Mouse (Mus musculus) midbrain, embryonic 16.5 days (tissue): Measurements from ENCODE around the gene Vangl1. TPM values are rescaled to one million over a fixed set of nuclear protein-coding genes. Genes with fewer than 3 reads are reported as not detected.
"Not testable (repeated sequence)": the region's sequence is repeated elsewhere in the genome, so short reads cannot be mapped to it uniquely, and the experiment has no call there.

Experiments used
- ATAC-seq: fragments of 200-750 bp; cut with Nextera tagmentation; 2 replicates; pipeline ENCODE4 v1.8.0; 2017; ENCODE audit warnings: moderate TSS enrichment
- H3K27ac ChIP-seq: fragments of 300-500 bp; sonication (generic); 2 replicates; pipeline ENCODE4 v1.5.1; 2014; ENCODE audit warnings: mild to moderate bottlenecking, low read length, mixed read lengths
- H3K27me3 ChIP-seq: fragments of 300-500 bp; sonication (generic); 2 replicates; pipeline ENCODE4 v1.6.1; 2014; ENCODE audit warnings: low read depth, low read length, mixed read lengths; ENCODE audit not compliant: control insufficient read depth, insufficient read depth
- H3K36me3 ChIP-seq: fragments of 300-500 bp; sonication (generic); 2 replicates; pipeline ENCODE4 v1.6.1; 2014; ENCODE audit warnings: mild to moderate bottlenecking, low read length, moderate library complexity, mixed read lengths; ENCODE audit not compliant: control insufficient read depth, insufficient read depth
- H3K4me1 ChIP-seq: fragments of 300-500 bp; sonication (generic); 2 replicates; pipeline ENCODE4 v1.6.1; 2014; ENCODE audit warnings: mild to moderate bottlenecking, low read length, mixed read lengths; ENCODE audit not compliant: control insufficient read depth, insufficient read depth
- H3K4me2 ChIP-seq: fragments of 300-500 bp; sonication (generic); 2 replicates; pipeline ENCODE4 v1.6.1; 2014; ENCODE audit warnings: mild to moderate bottlenecking, low read length, mixed read lengths
- H3K4me3 ChIP-seq: fragments of 300-500 bp; sonication (generic); 2 replicates; pipeline ENCODE4 v1.5.1; 2014; ENCODE audit warnings: low read depth, mild to moderate bottlenecking, low read length, moderate library complexity, mixed read lengths
- H3K9ac ChIP-seq: fragments of 300-500 bp; sonication (generic); 2 replicates; pipeline ENCODE4 v1.6.1; 2014; ENCODE audit warnings: low read depth, low read length, mixed read lengths
- H3K9me3 ChIP-seq: fragments of 300-500 bp; sonication (generic); replicated peaks from 2 replicates; pipeline ENCODE4 v1.6.1; 2014; ENCODE audit warnings: mild to moderate bottlenecking, low read length, mixed read lengths; ENCODE audit not compliant: control insufficient read depth, poor library complexity, severe bottlenecking
- WGBS: fragments of 180-500 bp; shearing (Covaris S2); extraction: QIAGEN DNeasy Blood & Tissue Kit; methylation state at CpG from one replicate; pipeline ENCODE4 v1.1.7; 2014; 5-methylcytosine and 5-hydroxymethylcytosine counted together
- polyA plus RNA-seq: library from polyadenylated mRNA; unstranded; fragments of >200 nt; fragmentation: Nextera tagmentation; extraction: Ambion mirVana; gene quantifications from 2 replicates; pipeline ENCODE4 v1.2.1, GENCODE M21; 2015

The Vangl1 gene
- polyA plus RNA-seq, 1 experiment from 2014 or later, result 8.9 TPM

DNA sequence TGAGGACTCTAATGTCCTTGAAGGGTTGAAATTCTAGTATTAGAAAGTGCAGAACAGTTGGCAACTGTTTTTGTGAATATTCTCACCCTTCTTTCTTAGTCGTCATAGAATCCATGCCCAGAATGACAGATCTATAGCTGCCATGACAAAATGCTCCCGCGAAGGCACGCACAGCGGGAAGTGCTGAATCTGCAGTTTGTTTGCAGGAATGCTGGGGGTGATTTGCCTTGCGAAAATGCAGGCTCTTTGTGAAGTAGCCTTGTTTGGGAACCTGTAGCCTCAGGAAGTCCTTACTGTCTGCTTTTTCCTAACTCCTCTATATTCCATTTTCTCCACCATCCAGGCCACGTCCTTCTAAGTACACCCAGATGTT is 951 bp upstream of the Vangl1 start:
- Histone ChIP-seq H3K4me3 (peak overlapping the region; percentile 70; the same call in 1 of the 2 replicates), H3K9me3 (no peaks in the 10 kb centered on the region), H3K27ac (no peak overlapping the region), H3K4me2 (peak overlapping the region; percentile 99), H3K9ac (no peak overlapping the region), H3K36me3 (no peaks in the 10 kb centered on the region), H3K4me1 (peaks cover 23% of the 10 kb centered on the region), H3K27me3 (no peaks in the 10 kb centered on the region; the same call in 1 of the 2 replicates)
- 5% methylated on average over 7 of the region's 7 CpGs for WGBS
- ATAC-seq, result no peak

DNA sequence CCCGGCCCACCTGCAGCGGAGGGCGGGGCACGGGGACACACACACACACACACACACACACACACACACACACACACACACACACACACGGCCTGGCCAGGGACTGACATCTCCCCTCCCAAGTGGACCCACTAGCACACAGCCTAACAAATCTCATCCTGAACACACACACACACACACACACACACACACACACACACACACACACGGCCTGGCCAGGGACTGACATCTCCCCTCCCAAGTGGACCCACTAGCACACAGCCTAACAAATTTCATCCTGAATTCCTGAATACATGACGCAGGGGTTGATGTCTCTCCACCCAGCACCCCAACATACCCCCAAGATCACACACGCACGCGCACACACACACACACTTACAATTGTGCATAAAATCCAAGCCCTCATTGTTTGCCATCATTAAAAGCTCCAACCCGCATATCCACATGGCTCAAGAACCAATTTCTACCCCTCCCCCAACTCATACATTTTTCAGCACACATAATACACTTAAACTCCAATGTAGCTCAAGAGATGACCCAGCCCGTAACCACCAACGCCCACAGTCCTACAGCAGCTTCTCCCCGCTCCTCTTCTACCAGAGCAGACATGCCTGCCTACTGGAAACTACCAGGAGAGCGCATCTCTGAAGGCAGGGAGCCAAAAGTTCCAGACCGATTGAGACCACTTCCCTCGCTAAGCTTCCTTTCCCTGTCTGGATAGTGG is 403 bp upstream of the Vangl1 start:
- H3K36me3 ChIP-seq, H3K27ac ChIP-seq, H3K9me3 ChIP-seq, H3K27me3 ChIP-seq: not testable (repeated sequence)
- Histone ChIP-seq H3K4me2 (peak overlapping the region; percentile 99), H3K9ac (peak overlapping the region; percentile 79), H3K4me1 (peaks cover 23% of the 10 kb centered on the region), H3K4me3 (peak overlapping the region; percentile 70)
- ATAC-seq, result peak; percentile 61
- WGBS, result 9% methylated on average over 13 of the region's 17 CpGs

DNA sequence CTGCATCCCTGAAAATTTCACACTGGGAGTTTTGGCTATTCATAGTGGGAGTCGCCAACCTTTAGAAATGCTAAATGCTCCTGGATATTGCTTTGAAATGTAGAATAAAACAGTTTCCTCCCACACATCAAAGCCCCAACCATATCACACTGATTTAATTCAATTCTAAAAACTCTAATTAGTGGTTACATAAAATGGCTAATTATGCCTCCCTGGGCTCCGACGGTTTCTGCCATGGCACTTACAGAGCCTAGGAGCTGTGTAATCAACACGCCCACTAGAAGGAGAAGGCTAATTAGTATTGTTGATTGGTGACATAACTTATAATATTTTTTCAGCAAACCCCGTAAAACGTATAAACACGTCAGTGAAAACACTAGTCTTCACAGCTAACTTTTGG is 1.4 kb downstream of the Vangl1 start:
- Histone ChIP-seq H3K4me2 (peak overlapping the region; percentile 99), H3K4me1 (peaks cover 25% of the 10 kb centered on the region), H3K27me3 (peaks cover 2% of the 10 kb centered on the region), H3K36me3 (no peaks in the 10 kb centered on the region), H3K9me3 (no peaks in the 10 kb centered on the region), H3K4me3 (peak overlapping the region; percentile 70), H3K27ac (no peak overlapping the region), H3K9ac (peak overlapping the region; percentile 79)
- no peak for ATAC-seq
- WGBS, result 3% methylated on average over 7 of the region's 7 CpGs

DNA sequence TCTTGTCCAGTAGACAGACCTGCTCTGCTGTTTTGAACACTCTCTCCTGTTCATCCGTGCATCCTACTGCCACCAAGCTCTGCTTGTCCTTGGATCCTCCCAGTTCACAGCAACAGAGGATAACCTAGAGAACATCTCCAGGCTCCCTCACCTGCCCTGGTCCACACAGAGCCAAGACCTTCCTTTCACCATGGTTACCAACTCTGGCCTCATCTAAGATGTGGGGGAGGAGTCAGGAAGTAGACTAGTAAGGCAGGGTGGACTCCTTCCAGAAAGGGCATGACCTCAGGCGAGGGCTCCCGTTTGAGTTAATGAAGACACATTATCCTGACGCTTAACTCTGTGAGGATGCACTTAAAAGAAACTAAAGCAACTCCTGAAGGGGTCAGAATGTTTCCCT is 4.5 kb downstream of the Vangl1 start:
- whole genome bisulfite sequencing, result 38% methylated on average over 4 of the region's 4 CpGs
- H3K27me3 ChIP-seq, result peaks cover 6% of the 10 kb centered on the region
- peaks cover 17% of the 10 kb centered on the region for H3K4me1 ChIP-seq
- H3K9me3 ChIP-seq, result no peaks in the 10 kb centered on the region
- no peaks in the 10 kb centered on the region for H3K36me3 ChIP-seq
- ATAC-seq, result no peak
- no peak overlapping the region for H3K4me3 ChIP-seq
- H3K27ac ChIP-seq, result no peak overlapping the region
- no peak overlapping the region for H3K9ac ChIP-seq
- no peak overlapping the region for H3K4me2 ChIP-seq

DNA sequence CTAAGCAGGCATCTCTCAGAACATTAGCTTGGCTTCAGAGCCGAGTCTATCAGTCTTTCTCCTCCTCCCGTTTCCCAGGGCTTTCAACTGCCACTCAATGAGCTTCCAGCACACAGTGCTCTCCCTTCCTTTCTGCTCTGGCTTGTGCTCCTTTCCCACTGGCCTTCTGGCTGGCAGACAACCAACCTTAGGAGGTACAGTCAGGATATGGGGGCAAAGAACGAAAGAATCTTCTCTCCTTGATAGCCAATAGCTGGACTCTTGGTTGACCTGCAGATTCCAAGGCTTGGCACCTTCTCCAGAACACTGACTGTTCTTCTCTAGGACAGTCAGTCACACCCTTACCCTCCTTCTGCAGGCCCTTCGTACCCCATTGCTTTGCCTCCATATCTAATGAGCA is 5.3 kb downstream of the Vangl1 start:
- H3K9ac ChIP-seq, result no peak overlapping the region
- H3K27ac ChIP-seq, result no peak overlapping the region
- no peak for ATAC-seq
- peaks cover 22% of the 10 kb centered on the region for H3K4me1 ChIP-seq
- H3K27me3 ChIP-seq, result peaks cover 6% of the 10 kb centered on the region
- no peak overlapping the region for H3K4me2 ChIP-seq
- WGBS, result 66% methylated on average over 4 of the region's 4 CpGs
- H3K36me3 ChIP-seq, result no peaks in the 10 kb centered on the region
- no peak overlapping the region for H3K4me3 ChIP-seq
- no peaks in the 10 kb centered on the region for H3K9me3 ChIP-seq

DNA sequence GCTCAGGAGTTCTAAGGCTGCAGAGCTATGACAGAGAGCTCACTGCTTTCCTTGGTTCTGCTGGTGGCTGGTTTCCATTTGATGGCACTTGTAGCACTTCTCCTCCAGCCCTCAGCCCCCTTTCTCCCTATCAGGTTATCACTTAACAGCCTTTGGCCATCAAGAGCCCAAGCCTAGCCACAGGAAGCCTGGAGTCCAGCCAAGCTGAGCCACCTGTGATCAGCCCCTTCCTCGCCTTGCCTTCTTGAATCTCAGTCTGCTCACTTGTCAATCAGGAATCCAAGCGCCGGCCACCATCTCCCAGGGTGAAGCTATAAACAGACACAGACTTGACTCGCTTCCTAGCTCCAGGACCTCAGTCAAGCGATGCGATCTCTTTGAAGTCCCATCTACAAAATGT is 6.0 kb downstream of the Vangl1 start:
- H3K27ac ChIP-seq, result no peak overlapping the region
- H3K4me3 ChIP-seq, result no peak overlapping the region
- H3K27me3 ChIP-seq, result peaks cover 6% of the 10 kb centered on the region
- H3K4me2 ChIP-seq, result no peak overlapping the region
- 51% methylated on average over 6 of the region's 6 CpGs for WGBS
- H3K9me3 ChIP-seq, result no peaks in the 10 kb centered on the region
- no peak for ATAC-seq
- peaks cover 25% of the 10 kb centered on the region for H3K4me1 ChIP-seq
- no peaks in the 10 kb centered on the region for H3K36me3 ChIP-seq
- H3K9ac ChIP-seq, result no peak overlapping the region

DNA sequence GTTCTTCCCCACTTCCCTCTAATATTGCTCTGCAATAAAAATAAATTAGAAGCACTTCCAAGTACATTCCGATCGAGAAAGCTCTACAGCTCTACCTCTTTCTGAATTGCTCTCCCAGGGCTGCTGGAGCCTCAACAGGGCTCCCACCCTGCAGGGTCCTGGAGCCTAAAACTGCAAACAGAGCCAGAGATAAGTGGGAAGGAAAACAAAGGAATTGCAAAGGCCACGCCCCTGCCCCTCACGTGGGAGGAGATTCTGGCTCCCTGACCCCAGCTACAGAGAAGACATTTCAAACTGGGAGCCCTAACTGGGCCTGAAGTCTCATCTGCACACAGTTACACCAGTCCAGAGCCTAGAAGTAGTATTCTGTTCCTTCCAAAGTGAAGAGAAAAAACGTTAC is 6.7 kb downstream of the Vangl1 start:
- H3K9me3 ChIP-seq, result no peaks in the 10 kb centered on the region
- H3K36me3 ChIP-seq, result no peaks in the 10 kb centered on the region
- no peak overlapping the region for H3K4me3 ChIP-seq
- peaks cover 7% of the 10 kb centered on the region for H3K27me3 ChIP-seq
- H3K4me1 ChIP-seq, result peaks cover 25% of the 10 kb centered on the region
- WGBS, result 33% methylated on average over 5 of the region's 5 CpGs
- H3K9ac ChIP-seq, result no peak overlapping the region
- no peak overlapping the region for H3K4me2 ChIP-seq
- no peak overlapping the region for H3K27ac ChIP-seq
- ATAC-seq, result no peak

DNA sequence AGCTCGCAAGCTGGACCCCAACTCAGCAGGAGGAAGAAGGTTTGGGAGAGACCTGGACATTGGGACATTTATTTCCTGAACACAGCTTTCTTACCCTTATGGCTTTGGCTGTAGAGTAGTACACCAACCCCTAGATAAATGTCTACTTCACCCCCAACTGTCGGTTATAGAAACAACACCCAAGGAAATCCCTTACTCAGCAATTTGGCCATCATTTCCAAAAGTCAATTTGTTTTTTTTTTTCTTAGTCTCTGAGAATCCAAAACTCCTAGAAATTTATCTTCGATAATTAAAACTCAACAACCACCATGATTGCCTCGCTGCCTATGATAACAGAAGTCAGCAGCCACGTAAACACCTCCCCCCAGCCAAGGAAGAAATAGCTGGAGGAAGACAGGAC is 7.3 kb downstream of the Vangl1 start:
- Histone ChIP-seq H3K36me3 (no peaks in the 10 kb centered on the region), H3K27me3 (peaks cover 10% of the 10 kb centered on the region), H3K4me3 (no peak overlapping the region), H3K9me3 (no peaks in the 10 kb centered on the region), H3K4me2 (no peak overlapping the region), H3K27ac (no peak overlapping the region), H3K9ac (no peak overlapping the region), H3K4me1 (peaks cover 24% of the 10 kb centered on the region)
- ATAC-seq, result no peak
- WGBS, result 88% methylated on average over 5 of the region's 5 CpGs

DNA sequence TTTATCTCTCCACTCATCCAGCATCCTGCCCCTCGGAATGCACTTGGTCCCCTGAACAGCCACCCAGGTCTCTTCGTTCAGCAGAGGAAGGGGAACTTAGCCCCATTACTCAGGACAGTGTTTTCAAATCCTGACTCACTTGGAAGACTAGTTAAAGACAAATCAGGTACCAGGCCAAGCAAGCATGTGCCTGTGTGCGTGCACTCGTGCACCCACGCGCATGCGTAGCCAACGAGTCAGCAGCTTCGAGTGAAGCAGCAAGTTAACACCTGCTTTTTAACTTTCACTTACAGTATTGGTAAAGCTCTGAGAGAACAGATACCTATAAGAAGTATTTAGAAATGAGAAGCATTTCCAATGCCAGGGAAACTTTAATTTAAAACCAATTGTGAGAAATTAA is 8.3 kb downstream of the Vangl1 start:
- no peak overlapping the region for H3K9ac ChIP-seq
- ATAC-seq, result no peak
- no peak overlapping the region for H3K4me2 ChIP-seq
- WGBS, result 95% methylated on average over 9 of the region's 9 CpGs
- no peak overlapping the region for H3K4me3 ChIP-seq
- no peaks in the 10 kb centered on the region for H3K36me3 ChIP-seq
- H3K9me3 ChIP-seq, result no peaks in the 10 kb centered on the region
- peaks cover 10% of the 10 kb centered on the region for H3K27me3 ChIP-seq
- H3K27ac ChIP-seq, result no peak overlapping the region
- peaks cover 24% of the 10 kb centered on the region for H3K4me1 ChIP-seq
